Mouse (Mus musculus): ENCODE measurements around the gene Vti1a.

Vti1a gene

GRCm38 (mm10) chr19:55316109-55316714 is at the start of gene Vti1a:
TSS of gene Vti1a (plus strand) at chr19:55316295.
- TF ChIP-seq NANOG (IDR thresholded peaks at IDR 0.05; ENCODE audit: borderline replicate concordance, low read length), result no peak
- no peak; the same call in 1 of the 2 replicates for TF ChIP-seq CTCF (conservative IDR thresholded peaks at IDR 0.05; ENCODE audit: low read length)
- TF ChIP-seq POU5F1 (IDR thresholded peaks at IDR 0.05; ENCODE audit: borderline replicate concordance, low read length), result no peak
- Histone ChIP-seq H3K9me3 (ENCODE audit: low read length) (no peaks in the 10 kb centered on the region), H3K4me1 (replicated peaks; ENCODE audit: low read depth, low read length) (peaks cover 19% of the 10 kb centered on the region), H3K36me3 (ENCODE audit: insufficient read depth, low read length) (peaks cover 34% of the 10 kb centered on the region), H3K27me3 (ENCODE audit: insufficient read depth, low read length) (0 out of 2 replicates have a peak, but pooled peaks cover 4% of the 10 kb centered on the region), H3K4me3 (replicated peaks; ENCODE audit: low read length) (peak within 1 kb of the TSS; percentile 93)

GRCm38 (mm10) chr19:55266786-55267185 is 49.3 kb upstream of the Vti1a start:
- no peaks in the 10 kb centered on the region for H3K9me3 ChIP-seq (ENCODE audit: low read length)
- no peak for TF ChIP-seq NANOG (IDR thresholded peaks at IDR 0.05; ENCODE audit: borderline replicate concordance, low read length)
- TF ChIP-seq CTCF (conservative IDR thresholded peaks at IDR 0.05; ENCODE audit: low read length), result no peak
- TF ChIP-seq POU5F1 (IDR thresholded peaks at IDR 0.05; ENCODE audit: borderline replicate concordance, low read length), result no peak
- no peaks in the 10 kb centered on the region for H3K36me3 ChIP-seq (ENCODE audit: insufficient read depth, low read length)
- H3K27me3 ChIP-seq (ENCODE audit: insufficient read depth, low read length), result no peaks in the 10 kb centered on the region
- H3K4me1 ChIP-seq (replicated peaks; ENCODE audit: low read depth, low read length), result peaks cover 36% of the 10 kb centered on the region
- no peak overlapping the region for H3K4me3 ChIP-seq (replicated peaks; ENCODE audit: low read length)

GRCm38 (mm10) chr19:55268150-55268549 is 47.9 kb upstream of the Vti1a start:
- TF ChIP-seq POU5F1 (IDR thresholded peaks at IDR 0.05; ENCODE audit: borderline replicate concordance, low read length), result no peak
- TF ChIP-seq NANOG (IDR thresholded peaks at IDR 0.05; ENCODE audit: borderline replicate concordance, low read length), result no peak
- TF ChIP-seq CTCF (conservative IDR thresholded peaks at IDR 0.05; ENCODE audit: low read length), result no peak
- H3K4me3 ChIP-seq (replicated peaks; ENCODE audit: low read length), result no peak overlapping the region

GRCm38 (mm10) chr19:55269051-55269450 is 47.0 kb upstream of the Vti1a start:
- TF ChIP-seq POU5F1 (IDR thresholded peaks at IDR 0.05; ENCODE audit: borderline replicate concordance, low read length) (no peak), NANOG (IDR thresholded peaks at IDR 0.05; ENCODE audit: borderline replicate concordance, low read length) (no peak), CTCF (conservative IDR thresholded peaks at IDR 0.05; ENCODE audit: low read length) (no peak)
- Histone ChIP-seq H3K4me3 (replicated peaks; ENCODE audit: low read length) (no peak overlapping the region), H3K9me3 (ENCODE audit: low read length) (no peaks in the 10 kb centered on the region), H3K27me3 (ENCODE audit: insufficient read depth, low read length) (no peaks in the 10 kb centered on the region), H3K36me3 (ENCODE audit: insufficient read depth, low read length) (peaks cover 8% of the 10 kb centered on the region), H3K4me1 (replicated peaks; ENCODE audit: low read depth, low read length) (peaks cover 52% of the 10 kb centered on the region)

More at GRCm38 (mm10) chr19:55268150-55268549, 47.9 kb upstream of the Vti1a start:
- Histone ChIP-seq H3K9me3 (ENCODE audit: low read length) (no peaks in the 10 kb centered on the region), H3K36me3 (ENCODE audit: insufficient read depth, low read length) (peaks cover 4% of the 10 kb centered on the region), H3K4me1 (replicated peaks; ENCODE audit: low read depth, low read length) (peaks cover 48% of the 10 kb centered on the region), H3K27me3 (ENCODE audit: insufficient read depth, low read length) (no peaks in the 10 kb centered on the region)

- no peak for TF ChIP-seq CTCF (conservative IDR thresholded peaks at IDR 0.05; ENCODE audit: low read length)
- TF ChIP-seq NANOG (IDR thresholded peaks at IDR 0.05; ENCODE audit: borderline replicate concordance, low read length), result peak; percentile 69; the same call in 1 of the 2 replicates
- TF ChIP-seq POU5F1 (IDR thresholded peaks at IDR 0.05; ENCODE audit: borderline replicate concordance, low read length), result peak; percentile 13; the same call in 1 of the 2 replicates
- Histone ChIP-seq H3K4me3 (replicated peaks; ENCODE audit: low read length) (0 out of 2 replicates have a peak overlapping the region, but pooled peaks have one; percentile 2), H3K36me3 (ENCODE audit: insufficient read depth, low read length) (peaks cover 8% of the 10 kb centered on the region), H3K9me3 (ENCODE audit: low read length) (no peaks in the 10 kb centered on the region), H3K27me3 (ENCODE audit: insufficient read depth, low read length) (no peaks in the 10 kb centered on the region), H3K4me1 (replicated peaks; ENCODE audit: low read depth, low read length) (peaks cover 56% of the 10 kb centered on the region)
Observed at GRCm38 (mm10) chr19:55271448-55271847, 44.6 kb upstream of the Vti1a start.

GRCm38 (mm10) chr19:55273340-55273739 is 42.8 kb upstream of the Vti1a start:
- H3K36me3 ChIP-seq (ENCODE audit: insufficient read depth, low read length), result peaks cover 8% of the 10 kb centered on the region
- no peak overlapping the region for H3K4me3 ChIP-seq (replicated peaks; ENCODE audit: low read length)
- peaks cover 52% of the 10 kb centered on the region for H3K4me1 ChIP-seq (replicated peaks; ENCODE audit: low read depth, low read length)
- no peaks in the 10 kb centered on the region for H3K27me3 ChIP-seq (ENCODE audit: insufficient read depth, low read length)
- no peaks in the 10 kb centered on the region for H3K9me3 ChIP-seq (ENCODE audit: low read length)
- no peak for TF ChIP-seq POU5F1 (IDR thresholded peaks at IDR 0.05; ENCODE audit: borderline replicate concordance, low read length)

- Histone ChIP-seq H3K36me3 (ENCODE audit: insufficient read depth, low read length) (peaks cover 14% of the 10 kb centered on the region), H3K4me1 (replicated peaks; ENCODE audit: low read depth, low read length) (peaks cover 25% of the 10 kb centered on the region), H3K9me3 (ENCODE audit: low read length) (no peaks in the 10 kb centered on the region), H3K27me3 (ENCODE audit: insufficient read depth, low read length) (no peaks in the 10 kb centered on the region), H3K4me3 (replicated peaks; ENCODE audit: low read length) (no peak overlapping the region)
- TF ChIP-seq NANOG (IDR thresholded peaks at IDR 0.05; ENCODE audit: borderline replicate concordance, low read length) (no peak), CTCF (conservative IDR thresholded peaks at IDR 0.05; ENCODE audit: low read length) (no peak), POU5F1 (IDR thresholded peaks at IDR 0.05; ENCODE audit: borderline replicate concordance, low read length) (no peak)
Observed at GRCm38 (mm10) chr19:55276100-55276499, 40.0 kb upstream of the Vti1a start.

- no peaks in the 10 kb centered on the region for H3K27me3 ChIP-seq (ENCODE audit: insufficient read depth, low read length)
Observed at GRCm38 (mm10) chr19:55276770-55277169, 39.3 kb upstream of the Vti1a start.

GRCm38 (mm10) chr19:55284093-55284492 is 32.0 kb upstream of the Vti1a start:
- TF ChIP-seq NANOG (IDR thresholded peaks at IDR 0.05; ENCODE audit: borderline replicate concordance, low read length) (no peak), CTCF (conservative IDR thresholded peaks at IDR 0.05; ENCODE audit: low read length) (no peak), POU5F1 (IDR thresholded peaks at IDR 0.05; ENCODE audit: borderline replicate concordance, low read length) (no peak)
- peaks cover 32% of the 10 kb centered on the region for H3K36me3 ChIP-seq (ENCODE audit: insufficient read depth, low read length)
- no peaks in the 10 kb centered on the region for H3K4me1 ChIP-seq (replicated peaks; ENCODE audit: low read depth, low read length)
- H3K4me3 ChIP-seq (replicated peaks; ENCODE audit: low read length), result no peak overlapping the region
- no peaks in the 10 kb centered on the region for H3K9me3 ChIP-seq (ENCODE audit: low read length)
- H3K27me3 ChIP-seq (ENCODE audit: insufficient read depth, low read length), result no peaks in the 10 kb centered on the region

More at GRCm38 (mm10) chr19:55276770-55277169, 39.3 kb upstream of the Vti1a start:
- no peak for TF ChIP-seq POU5F1 (IDR thresholded peaks at IDR 0.05; ENCODE audit: borderline replicate concordance, low read length)
- TF ChIP-seq NANOG (IDR thresholded peaks at IDR 0.05; ENCODE audit: borderline replicate concordance, low read length), result no peak
- no peak for TF ChIP-seq CTCF (conservative IDR thresholded peaks at IDR 0.05; ENCODE audit: low read length)
- Histone ChIP-seq H3K4me3 (replicated peaks; ENCODE audit: low read length) (no peak overlapping the region), H3K4me1 (replicated peaks; ENCODE audit: low read depth, low read length) (peaks cover 20% of the 10 kb centered on the region), H3K36me3 (ENCODE audit: insufficient read depth, low read length) (peaks cover 20% of the 10 kb centered on the region), H3K9me3 (ENCODE audit: low read length) (no peaks in the 10 kb centered on the region)
